Mouse (Mus musculus) neural tube, embryonic 14.5 days (tissue): ENCODE data around the gene Pm20d2. TPM values are rescaled to one million over a fixed set of nuclear protein-coding genes. Genes with fewer than 3 reads are reported as not detected.

Experiments used
- ATAC-seq: fragments of 200-750 bp; cut with Nextera tagmentation; 2 replicates; pipeline ENCODE4 v1.8.0; 2017; ENCODE audit warnings: low read depth, mild to moderate bottlenecking, moderate TSS enrichment, moderate library complexity
- H3K27ac ChIP-seq: fragments of 300-500 bp; sonication (generic); 2 replicates; pipeline ENCODE4 v1.5.1; 2014; ENCODE audit warnings: low read depth, mild to moderate bottlenecking, control low read depth, low read length, moderate library complexity, mixed read lengths
- H3K27me3 ChIP-seq: fragments of 300-500 bp; sonication (generic); 2 replicates; pipeline ENCODE4 v1.6.1; 2014; ENCODE audit warnings: low read length; ENCODE audit not compliant: control insufficient read depth, insufficient read depth
- H3K36me3 ChIP-seq: fragments of 300-500 bp; sonication (generic); 2 replicates; pipeline ENCODE4 v1.6.1; 2014; ENCODE audit warnings: low read length, mixed read lengths; ENCODE audit not compliant: control insufficient read depth, insufficient read depth
- H3K4me1 ChIP-seq: fragments of 300-500 bp; sonication (generic); 2 replicates; pipeline ENCODE4 v1.6.1; 2014; ENCODE audit warnings: low read length; ENCODE audit not compliant: control insufficient read depth, insufficient read depth
- H3K4me2 ChIP-seq: fragments of 300-500 bp; sonication (generic); 2 replicates; pipeline ENCODE4 v1.6.1; 2014; ENCODE audit warnings: mild to moderate bottlenecking, low read depth, low read length, control low read depth
- H3K4me3 ChIP-seq: fragments of 300-500 bp; sonication (generic); 2 replicates; pipeline ENCODE4 v1.5.1; 2014; ENCODE audit warnings: low read depth, low read length, control low read depth, mixed read lengths
- H3K9ac ChIP-seq: fragments of 300-500 bp; sonication (generic); replicated peaks from 2 replicates; pipeline ENCODE4 v1.6.1; 2014; ENCODE audit warnings: low read depth, mild to moderate bottlenecking, control low read depth, low read length, mixed read lengths
- H3K9me3 ChIP-seq: fragments of 300-500 bp; sonication (generic); 2 replicates; pipeline ENCODE4 v1.6.1; 2016; ENCODE audit warnings: low read length; ENCODE audit not compliant: control insufficient read depth
- WGBS: fragments of 180-500 bp; shearing (Covaris S2); extraction: QIAGEN DNeasy Blood & Tissue Kit; methylation state at CpG from one replicate; pipeline ENCODE4 v1.1.7; 2014; 5-methylcytosine and 5-hydroxymethylcytosine counted together
- polyA plus RNA-seq: library from polyadenylated mRNA; unstranded; fragments of >200 nt; fragmentation: Nextera tagmentation; extraction: Ambion mirVana; gene quantifications from 2 replicates; pipeline ENCODE4 v1.2.1, GENCODE M21; 2014

The Pm20d2 gene
- polyA plus RNA-seq, 1 experiment from 2014 or later = 2.5 TPM

GRCm38 (mm10) chr4:33132221-33132620, 57.3 kb downstream of the Pm20d2 start, which contains the start of gene Gabrr1:
Gene Gabrr1 (plus strand): TSS chr4:33132521.
- Histone ChIP-seq H3K27ac (no peak within 1 kb of the TSS), H3K9ac (no peak within 1 kb of the TSS), H3K4me1 (no peaks in the 10 kb centered on the region), H3K36me3 (no peaks in the 10 kb centered on the region), H3K9me3 (no peaks in the 10 kb centered on the region), H3K4me2 (no peak within 1 kb of the TSS), H3K4me3 (no peak within 1 kb of the TSS), H3K27me3 (no peaks in the 10 kb centered on the region)
- WGBS = 87% methylated on average over 11 of the region's 11 CpGs
- ATAC-seq = no peak

GRCm38 (mm10) chr4:33125409-33126084, 64.0 kb downstream of the Pm20d2 start:
- no peaks in the 10 kb centered on the region for H3K4me1 ChIP-seq
- no peaks in the 10 kb centered on the region for H3K36me3 ChIP-seq
- 72% methylated on average over 10 of the region's 10 CpGs for WGBS
- H3K9me3 ChIP-seq = no peaks in the 10 kb centered on the region
- no peak overlapping the region for H3K4me2 ChIP-seq
- H3K4me3 ChIP-seq = no peak overlapping the region
- H3K27ac ChIP-seq = no peak overlapping the region
- no peak overlapping the region for H3K9ac ChIP-seq
- no peaks in the 10 kb centered on the region for H3K27me3 ChIP-seq
- no peak for ATAC-seq

- 84% methylated on average over 6 of the region's 6 CpGs for WGBS
- H3K9ac ChIP-seq = no peak overlapping the region
These were observed 65.0 kb downstream of the Pm20d2 start for GRCm38 (mm10) chr4:33124493-33124892.

More at GRCm38 (mm10) chr4:33124493-33124892, 65.0 kb downstream of the Pm20d2 start:
- no peaks in the 10 kb centered on the region for H3K9me3 ChIP-seq
- H3K4me3 ChIP-seq = no peak overlapping the region
- H3K36me3 ChIP-seq = no peaks in the 10 kb centered on the region
- no peak overlapping the region for H3K4me2 ChIP-seq
- no peak overlapping the region for H3K27ac ChIP-seq
- ATAC-seq = no peak
- no peaks in the 10 kb centered on the region for H3K27me3 ChIP-seq
- no peaks in the 10 kb centered on the region for H3K4me1 ChIP-seq

Other genes starting within 250 kb of the Pm20d2 start
- 20.8 and 22.6 TPM in 2 replicates for gene Ankrd6, start 238.9 kb downstream of the Pm20d2 start, polyA plus RNA-seq
- gene Rragd, start 206.7 kb downstream of the Pm20d2 start, polyA plus RNA-seq = 52.1 and 58.7 TPM in 2 replicates
- gene Ube2j1, start 158.3 kb downstream of the Pm20d2 start, polyA plus RNA-seq = 78.9 and 81.9 TPM in 2 replicates
- gene Gabrr2, start 126.7 kb downstream of the Pm20d2 start, polyA plus RNA-seq = 0.25 and 0.50 TPM in 2 replicates
- gene Gabrr1, start 57.2 kb downstream of the Pm20d2 start, polyA plus RNA-seq = 0.17 TPM in 1 of 2 replicates, not detected in the other
- 73.3 and 85.8 TPM in 2 replicates for gene Srsf12, start 19.3 kb upstream of the Pm20d2 start, polyA plus RNA-seq
- gene Pnrc1, start 100.4 kb upstream of the Pm20d2 start, polyA plus RNA-seq = 58.4 and 64.5 TPM in 2 replicates
- 24.2 and 27.5 TPM in 2 replicates for gene Rngtt, start 120.6 kb upstream of the Pm20d2 start, polyA plus RNA-seq